Mouse (Mus musculus) fat pad, adult 2 months (tissue): ENCODE data around the gene Asxl2.
"Not testable (repeated sequence)": the region's sequence is repeated elsewhere in the genome, so short reads cannot be mapped to it uniquely, and the experiment has no call there.

Experiments
- DNase-seq: peaks from one replicate; pipeline ENCODE4 v3.0.0-alpha.2; 2011; ENCODE audit warnings: low read depth, low spot score; ENCODE audit errors: extremely low read depth

The Asxl2 gene

GRCm38 (mm10) chr12:3427067-3427889 lies 621 bp downstream of the Asxl2 start:
- DNase-seq: no peak

GRCm38 (mm10) chr12:3427891-3428775 lies 1.5 kb downstream of the Asxl2 start:
- DNase-seq: no peak

GRCm38 (mm10) chr12:3429681-3430442 lies 3.2 kb downstream of the Asxl2 start:
- no peak for DNase-seq

GRCm38 (mm10) chr12:3430443-3430753 lies 3.7 kb downstream of the Asxl2 start:
- DNase-seq: no peak

- no peak for DNase-seq
Measured at GRCm38 (mm10) chr12:3430985-3431384, 4.3 kb downstream of the Asxl2 start.

- DNase-seq: no peak
Measured at GRCm38 (mm10) chr12:3433736-3434135, 7.1 kb downstream of the Asxl2 start.

- DNase-seq: no peak
Measured at GRCm38 (mm10) chr12:3436446-3436845, 9.8 kb downstream of the Asxl2 start.

GRCm38 (mm10) chr12:3437815-3438214 lies 11.2 kb downstream of the Asxl2 start:
- no peak for DNase-seq

GRCm38 (mm10) chr12:3440916-3441315 lies 14.3 kb downstream of the Asxl2 start:
- DNase-seq: peak; percentile 74

GRCm38 (mm10) chr12:3441361-3441760 lies 14.7 kb downstream of the Asxl2 start:
- no peak for DNase-seq

GRCm38 (mm10) chr12:3453554-3453953 lies 26.9 kb downstream of the Asxl2 start:
- no peak for DNase-seq

GRCm38 (mm10) chr12:3463087-3463486 lies 36.4 kb downstream of the Asxl2 start:
- no peak for DNase-seq

- no peak for DNase-seq
Measured at GRCm38 (mm10) chr12:3499662-3500061, 73.0 kb downstream of the Asxl2 start.

- DNase-seq: no peak
Measured at GRCm38 (mm10) chr12:3500071-3500470, 73.4 kb downstream of the Asxl2 start.

GRCm38 (mm10) chr12:3518665-3519297 lies 92.1 kb downstream of the Asxl2 start:
- no peak for DNase-seq

GRCm38 (mm10) chr12:3521806-3522205 lies 95.1 kb downstream of the Asxl2 start:
- not testable (repeated sequence) for DNase-seq

- no peak for DNase-seq
Measured at GRCm38 (mm10) chr12:3525536-3525935, 98.9 kb downstream of the Asxl2 start.

- DNase-seq: not testable (repeated sequence)
Measured at GRCm38 (mm10) chr12:3535446-3535845, 108.8 kb downstream of the Asxl2 start.

- peak; percentile 69 for DNase-seq
Measured at GRCm38 (mm10) chr12:3537616-3538015, 111.0 kb downstream of the Asxl2 start.

- DNase-seq: no peak
Measured at GRCm38 (mm10) chr12:3538036-3538435, 111.4 kb downstream of the Asxl2 start.

GRCm38 (mm10) chr12:3539605-3540004 lies 112.9 kb downstream of the Asxl2 start:
- DNase-seq: no peak
